Mouse (Mus musculus) thymus, adult 2 months (tissue): ENCODE measurements around the gene Fam189b.

ENCODE experiments used
- CTCF ChIP-seq: fragments of 200-500 bp; IDR thresholded peaks from 2 replicates; pipeline ENCODE4 v1.5.1; 2012; ENCODE audit warnings: mild to moderate bottlenecking, control low read depth, low read length, moderate library complexity, borderline replicate concordance; ENCODE audit not compliant: control insufficient read depth, poor library complexity, insufficient read depth; ENCODE audit errors: extremely low read depth
- POLR2A ChIP-seq: fragments of 200-500 bp; IDR thresholded peaks from 2 replicates; pipeline ENCODE4 v1.6.1; 2012; ENCODE audit warnings: mild to moderate bottlenecking, low read length, control low read depth, moderate library complexity; ENCODE audit not compliant: control insufficient read depth, poor library complexity, insufficient read depth; ENCODE audit errors: extremely low read depth

GRCm38 (mm10) chr3:89231345-89231744 lies 48.4 kb downstream of the Fam189b start:
- no peak for TF ChIP-seq CTCF
- no peak for TF ChIP-seq POLR2A
